Mouse (Mus musculus): Measurements from ENCODE around the gene Dnajc4. TPM values are rescaled to one million over a fixed set of nuclear protein-coding genes. Genes with fewer than 3 reads are reported as not detected.

The Dnajc4 gene
- polyA plus RNA-seq, 1 experiment, result 5.5 TPM

- H3K36me3 ChIP-seq (ENCODE audit: control insufficient read depth), result peaks cover 95% of the 10 kb centered on the region
- peak within 1 kb of the TSS; percentile 71 for H3K4me3 ChIP-seq (replicated peaks)
- H3K4me1 ChIP-seq (ENCODE audit: control insufficient read depth), result peaks cover 56% of the 10 kb centered on the region
- TF ChIP-seq TAL1 (IDR thresholded peaks at IDR 0.05; ENCODE audit: low read length) (no peak), GATA1 (IDR thresholded peaks at IDR 0.05; ENCODE audit: low read length) (no peak)
- no peaks in the 10 kb centered on the region for H3K9me3 ChIP-seq (ENCODE audit: control insufficient read depth, low read length)
- no peaks in the 10 kb centered on the region for H3K27me3 ChIP-seq (ENCODE audit: control insufficient read depth)
Observed at GRCm38 (mm10) chr19:7019191-7019590, 26.8 kb upstream of the Dnajc4 start, which contains the start of gene Fermt3. Fermt3 (minus strand) TSS chr19:7019469.

GRCm38 (mm10) chr19:7018546-7018945, 26.2 kb upstream of the Dnajc4 start:
- peaks cover 60% of the 10 kb centered on the region for H3K4me1 ChIP-seq (ENCODE audit: control insufficient read depth)
- H3K36me3 ChIP-seq (ENCODE audit: control insufficient read depth), result peaks cover 95% of the 10 kb centered on the region
- peak overlapping the region; percentile 71 for H3K4me3 ChIP-seq (replicated peaks)
- no peak for TF ChIP-seq GATA1 (IDR thresholded peaks at IDR 0.05; ENCODE audit: low read length)
- H3K27me3 ChIP-seq (ENCODE audit: control insufficient read depth), result no peaks in the 10 kb centered on the region
- H3K9me3 ChIP-seq (ENCODE audit: control insufficient read depth, low read length), result no peaks in the 10 kb centered on the region

GRCm38 (mm10) chr19:7017541-7018457, 25.4 kb upstream of the Dnajc4 start:
- H3K9me3 ChIP-seq (ENCODE audit: control insufficient read depth, low read length), result no peaks in the 10 kb centered on the region
- no peaks in the 10 kb centered on the region for H3K27me3 ChIP-seq (ENCODE audit: control insufficient read depth)
- TF ChIP-seq GATA1 (IDR thresholded peaks at IDR 0.05; ENCODE audit: low read length), result peak; percentile 57
- peak; percentile 40; the same call in 2 of the 3 replicates for TF ChIP-seq TAL1 (IDR thresholded peaks at IDR 0.05; ENCODE audit: low read length)
- H3K4me1 ChIP-seq (ENCODE audit: control insufficient read depth), result peaks cover 65% of the 10 kb centered on the region
- H3K36me3 ChIP-seq (ENCODE audit: control insufficient read depth), result peaks cover 95% of the 10 kb centered on the region
- peak overlapping the region; percentile 71 for H3K4me3 ChIP-seq (replicated peaks)

- Histone ChIP-seq H3K4me3 (replicated peaks) (no peak overlapping the region), H3K9me3 (ENCODE audit: control insufficient read depth, low read length) (no peaks in the 10 kb centered on the region), H3K4me1 (ENCODE audit: control insufficient read depth) (peaks cover 54% of the 10 kb centered on the region), H3K27me3 (ENCODE audit: control insufficient read depth) (no peaks in the 10 kb centered on the region), H3K36me3 (ENCODE audit: control insufficient read depth) (peaks cover 84% of the 10 kb centered on the region)
- TF ChIP-seq GATA1 (IDR thresholded peaks at IDR 0.05; ENCODE audit: low read length), result no peak
Observed at GRCm38 (mm10) chr19:7014481-7015135, 22.2 kb upstream of the Dnajc4 start.

GRCm38 (mm10) chr19:7013984-7014383, 21.6 kb upstream of the Dnajc4 start:
- no peak for TF ChIP-seq TAL1 (IDR thresholded peaks at IDR 0.05; ENCODE audit: low read length)
- no peak for TF ChIP-seq GATA1 (IDR thresholded peaks at IDR 0.05; ENCODE audit: low read length)
- H3K4me1 ChIP-seq (ENCODE audit: control insufficient read depth), result peaks cover 48% of the 10 kb centered on the region

GRCm38 (mm10) chr19:7012426-7012825, 20.1 kb upstream of the Dnajc4 start:
- H3K36me3 ChIP-seq (ENCODE audit: control insufficient read depth), result peaks cover 80% of the 10 kb centered on the region
- no peak overlapping the region for H3K4me3 ChIP-seq (replicated peaks)
- H3K27me3 ChIP-seq (ENCODE audit: control insufficient read depth), result no peaks in the 10 kb centered on the region
- peaks cover 34% of the 10 kb centered on the region for H3K4me1 ChIP-seq (ENCODE audit: control insufficient read depth)
- no peaks in the 10 kb centered on the region for H3K9me3 ChIP-seq (ENCODE audit: control insufficient read depth, low read length)
- TF ChIP-seq GATA1 (IDR thresholded peaks at IDR 0.05; ENCODE audit: low read length) (no peak), TAL1 (IDR thresholded peaks at IDR 0.05; ENCODE audit: low read length) (no peak)

More at GRCm38 (mm10) chr19:7013984-7014383, 21.6 kb upstream of the Dnajc4 start:
- H3K27me3 ChIP-seq (ENCODE audit: control insufficient read depth), result no peaks in the 10 kb centered on the region
- no peaks in the 10 kb centered on the region for H3K9me3 ChIP-seq (ENCODE audit: control insufficient read depth, low read length)
- H3K4me3 ChIP-seq (replicated peaks), result no peak overlapping the region
- H3K36me3 ChIP-seq (ENCODE audit: control insufficient read depth), result peaks cover 83% of the 10 kb centered on the region

- Histone ChIP-seq H3K9me3 (ENCODE audit: control insufficient read depth, low read length) (no peaks in the 10 kb centered on the region), H3K27me3 (ENCODE audit: control insufficient read depth) (no peaks in the 10 kb centered on the region), H3K4me1 (ENCODE audit: control insufficient read depth) (peaks cover 4% of the 10 kb centered on the region), H3K36me3 (ENCODE audit: control insufficient read depth) (peaks cover 77% of the 10 kb centered on the region), H3K4me3 (replicated peaks) (no peak overlapping the region)
- TF ChIP-seq GATA1 (IDR thresholded peaks at IDR 0.05; ENCODE audit: low read length) (no peak), TAL1 (IDR thresholded peaks at IDR 0.05; ENCODE audit: low read length) (no peak)
Observed at GRCm38 (mm10) chr19:7006892-7007593, 14.7 kb upstream of the Dnajc4 start.

GRCm38 (mm10) chr19:6999360-7000063, 7.1 kb upstream of the Dnajc4 start:
- H3K27me3 ChIP-seq (ENCODE audit: control insufficient read depth), result no peaks in the 10 kb centered on the region
- TF ChIP-seq TAL1 (IDR thresholded peaks at IDR 0.05; ENCODE audit: low read length) (no peak), GATA1 (IDR thresholded peaks at IDR 0.05; ENCODE audit: low read length) (no peak)
- peaks cover 39% of the 10 kb centered on the region for H3K4me1 ChIP-seq (ENCODE audit: control insufficient read depth)
- no peaks in the 10 kb centered on the region for H3K9me3 ChIP-seq (ENCODE audit: control insufficient read depth, low read length)
- H3K4me3 ChIP-seq (replicated peaks), result no peak overlapping the region
- H3K36me3 ChIP-seq (ENCODE audit: control insufficient read depth), result peaks cover 76% of the 10 kb centered on the region
